Mouse (Mus musculus): ENCODE results near the gene Taf3. TPM values are rescaled to one million over a fixed set of nuclear protein-coding genes. Genes with fewer than 3 reads are reported as not detected.

The Taf3 gene
- polyA plus RNA-seq, 1 experiment = 6.9 TPM

GRCm38 (mm10) chr2:9881051-9881591, 167.3 kb downstream of the Taf3 start, which contains the start of gene 4930412O13Rik:
TSS of gene 4930412O13Rik (plus strand) at chr2:9881252.
- no peaks in the 10 kb centered on the region for H3K36me3 ChIP-seq (ENCODE audit: control insufficient read depth, insufficient read depth, low read length)
- WGBS = 5% methylated on average over 35 of the region's 35 CpGs
- peaks cover 8% of the 10 kb centered on the region for H3K4me1 ChIP-seq (ENCODE audit: control insufficient read depth, insufficient read depth, insufficient read length, low read length)
- peaks cover 92% of the 10 kb centered on the region for H3K27me3 ChIP-seq (ENCODE audit: control insufficient read depth, insufficient read depth, low read length)
- no peak for TF ChIP-seq POLR2A (IDR thresholded peaks at IDR 0.05; ENCODE audit: low read depth, low read length)
- TF ChIP-seq CTCF (IDR thresholded peaks at IDR 0.05; ENCODE audit: extremely low read depth, insufficient read length, insufficient replicate concordance, low read depth, low read length) = no peak
- no peak within 1 kb of the TSS for H3K4me3 ChIP-seq (ENCODE audit: low read depth, low read length)
- no peak within 1 kb of the TSS for H3K27ac ChIP-seq (ENCODE audit: insufficient read depth, low read depth, low read length)

- Histone ChIP-seq H3K27ac (ENCODE audit: insufficient read depth, low read depth, low read length) (no peak overlapping the region), H3K4me3 (ENCODE audit: low read depth, low read length) (no peak overlapping the region), H3K36me3 (ENCODE audit: control insufficient read depth, insufficient read depth, low read length) (no peaks in the 10 kb centered on the region), H3K4me1 (ENCODE audit: control insufficient read depth, insufficient read depth, insufficient read length, low read length) (peaks cover 8% of the 10 kb centered on the region), H3K27me3 (ENCODE audit: control insufficient read depth, insufficient read depth, low read length) (peaks cover 87% of the 10 kb centered on the region)
- 9% methylated on average over 11 of the region's 11 CpGs for WGBS
- TF ChIP-seq POLR2A (IDR thresholded peaks at IDR 0.05; ENCODE audit: low read depth, low read length) (no peak), CTCF (IDR thresholded peaks at IDR 0.05; ENCODE audit: extremely low read depth, insufficient read length, insufficient replicate concordance, low read depth, low read length) (no peak)
Measured at GRCm38 (mm10) chr2:9880271-9880670, 168.1 kb downstream of the Taf3 start.

- Histone ChIP-seq H3K27me3 (ENCODE audit: control insufficient read depth, insufficient read depth, low read length) (peaks cover 87% of the 10 kb centered on the region), H3K4me3 (ENCODE audit: low read depth, low read length) (peak overlapping the region; percentile 63), H3K4me1 (ENCODE audit: control insufficient read depth, insufficient read depth, insufficient read length, low read length) (peaks cover 8% of the 10 kb centered on the region), H3K27ac (ENCODE audit: insufficient read depth, low read depth, low read length) (no peak overlapping the region), H3K36me3 (ENCODE audit: control insufficient read depth, insufficient read depth, low read length) (no peaks in the 10 kb centered on the region)
- WGBS = under 1% methylated on average over 21 of the region's 21 CpGs
- no peak for TF ChIP-seq POLR2A (IDR thresholded peaks at IDR 0.05; ENCODE audit: low read depth, low read length)
- peak; percentile 84 for TF ChIP-seq CTCF (IDR thresholded peaks at IDR 0.05; ENCODE audit: extremely low read depth, insufficient read length, insufficient replicate concordance, low read depth, low read length)
Measured at GRCm38 (mm10) chr2:9879493-9879892, 168.9 kb downstream of the Taf3 start.

- Histone ChIP-seq H3K4me3 (ENCODE audit: low read depth, low read length) (peak overlapping the region; percentile 63), H3K27ac (ENCODE audit: insufficient read depth, low read depth, low read length) (no peak overlapping the region), H3K27me3 (ENCODE audit: control insufficient read depth, insufficient read depth, low read length) (peaks cover 87% of the 10 kb centered on the region), H3K36me3 (ENCODE audit: control insufficient read depth, insufficient read depth, low read length) (no peaks in the 10 kb centered on the region), H3K4me1 (ENCODE audit: control insufficient read depth, insufficient read depth, insufficient read length, low read length) (peaks cover 8% of the 10 kb centered on the region)
- under 1% methylated on average over 22 of the region's 22 CpGs for WGBS
- TF ChIP-seq POLR2A (IDR thresholded peaks at IDR 0.05; ENCODE audit: low read depth, low read length) (no peak), CTCF (IDR thresholded peaks at IDR 0.05; ENCODE audit: extremely low read depth, insufficient read length, insufficient replicate concordance, low read depth, low read length) (no peak)
Measured at GRCm38 (mm10) chr2:9879092-9879491, 169.3 kb downstream of the Taf3 start.

- H3K27ac ChIP-seq (ENCODE audit: insufficient read depth, low read depth, low read length) = no peak overlapping the region
- H3K4me3 ChIP-seq (ENCODE audit: low read depth, low read length) = peak overlapping the region; percentile 63
- 1% methylated on average over 33 of the region's 33 CpGs for WGBS
- peaks cover 86% of the 10 kb centered on the region for H3K27me3 ChIP-seq (ENCODE audit: control insufficient read depth, insufficient read depth, low read length)
- H3K36me3 ChIP-seq (ENCODE audit: control insufficient read depth, insufficient read depth, low read length) = no peaks in the 10 kb centered on the region
- H3K4me1 ChIP-seq (ENCODE audit: control insufficient read depth, insufficient read depth, insufficient read length, low read length) = peaks cover 8% of the 10 kb centered on the region
- no peak for TF ChIP-seq POLR2A (IDR thresholded peaks at IDR 0.05; ENCODE audit: low read depth, low read length)
- no peak for TF ChIP-seq CTCF (IDR thresholded peaks at IDR 0.05; ENCODE audit: extremely low read depth, insufficient read length, insufficient replicate concordance, low read depth, low read length)
Measured at GRCm38 (mm10) chr2:9878564-9879081, 169.8 kb downstream of the Taf3 start.

- TF ChIP-seq CTCF (IDR thresholded peaks at IDR 0.05; ENCODE audit: extremely low read depth, insufficient read length, insufficient replicate concordance, low read depth, low read length) (no peak), POLR2A (IDR thresholded peaks at IDR 0.05; ENCODE audit: low read depth, low read length) (no peak)
- H3K27ac ChIP-seq (ENCODE audit: insufficient read depth, low read depth, low read length) = no peak overlapping the region
- H3K4me3 ChIP-seq (ENCODE audit: low read depth, low read length) = peak overlapping the region; percentile 63
- H3K27me3 ChIP-seq (ENCODE audit: control insufficient read depth, insufficient read depth, low read length) = peaks cover 81% of the 10 kb centered on the region
- H3K36me3 ChIP-seq (ENCODE audit: control insufficient read depth, insufficient read depth, low read length) = no peaks in the 10 kb centered on the region
- H3K4me1 ChIP-seq (ENCODE audit: control insufficient read depth, insufficient read depth, insufficient read length, low read length) = peaks cover 8% of the 10 kb centered on the region
- WGBS = 3% methylated on average over 19 of the region's 19 CpGs
Measured at GRCm38 (mm10) chr2:9877966-9878563, 170.3 kb downstream of the Taf3 start.

- Histone ChIP-seq H3K36me3 (ENCODE audit: control insufficient read depth, insufficient read depth, low read length) (no peaks in the 10 kb centered on the region), H3K27ac (ENCODE audit: insufficient read depth, low read depth, low read length) (no peak overlapping the region), H3K4me1 (ENCODE audit: control insufficient read depth, insufficient read depth, insufficient read length, low read length) (peaks cover 6% of the 10 kb centered on the region), H3K27me3 (ENCODE audit: control insufficient read depth, insufficient read depth, low read length) (peaks cover 73% of the 10 kb centered on the region), H3K4me3 (ENCODE audit: low read depth, low read length) (peak overlapping the region; percentile 51)
- TF ChIP-seq CTCF (IDR thresholded peaks at IDR 0.05; ENCODE audit: extremely low read depth, insufficient read length, insufficient replicate concordance, low read depth, low read length) = no peak
- TF ChIP-seq POLR2A (IDR thresholded peaks at IDR 0.05; ENCODE audit: low read depth, low read length) = no peak
- 3% methylated on average over 35 of the region's 35 CpGs for WGBS
Measured at GRCm38 (mm10) chr2:9877326-9877690, 171.1 kb downstream of the Taf3 start.
